Mouse (Mus musculus) embryonic facial prominence, embryonic 14.5 days (tissue): ENCODE data around the gene Tuba4a. TPM values are rescaled to one million over a fixed set of nuclear protein-coding genes. Genes with fewer than 3 reads are reported as not detected.
A peak's percentile ranks its signal among the peaks of the same experiment; 100 is the strongest.

Experiments
- ATAC-seq: fragments of 200-750 bp; cut with Nextera tagmentation; 2 replicates; pipeline ENCODE4 v1.8.0; 2017; ENCODE audit warnings: low read depth, moderate number of reproducible peaks, moderate TSS enrichment
- DNase-seq: peaks from one replicate; pipeline ENCODE4 v3.0.0-alpha.2; 2015; ENCODE audit warnings: low spot score
- H3K27ac ChIP-seq: fragments of 300-500 bp; sonication (generic); replicated peaks from 2 replicates; pipeline ENCODE4 v1.5.1; 2014; ENCODE audit warnings: low read depth, mild to moderate bottlenecking, low read length, moderate library complexity
- H3K27me3 ChIP-seq: fragments of 300-500 bp; sonication (generic); replicated peaks from 2 replicates; pipeline ENCODE4 v1.6.1; 2014; ENCODE audit warnings: low read length; ENCODE audit not compliant: control insufficient read depth, insufficient read depth
- H3K36me3 ChIP-seq: fragments of 300-500 bp; sonication (generic); 2 replicates; pipeline ENCODE4 v1.6.1; 2014; ENCODE audit warnings: low read length, mixed read lengths; ENCODE audit not compliant: control insufficient read depth, insufficient read depth
- H3K4me1 ChIP-seq: fragments of 300-500 bp; sonication (generic); 2 replicates; pipeline ENCODE4 v1.6.1; 2014; ENCODE audit warnings: antibody characterized with exemption, low read length; ENCODE audit not compliant: control insufficient read depth, insufficient read depth
- H3K4me2 ChIP-seq: fragments of 300-500 bp; sonication (generic); 2 replicates; pipeline ENCODE4 v1.6.1; 2014; ENCODE audit warnings: low read depth, mild to moderate bottlenecking, low read length, moderate library complexity, mixed read lengths
- H3K4me3 ChIP-seq: fragments of 300-500 bp; sonication (generic); 2 replicates; pipeline ENCODE4 v1.5.1; 2014; ENCODE audit warnings: low read depth, mild to moderate bottlenecking, low read length
- H3K9ac ChIP-seq: fragments of 300-500 bp; sonication (generic); 2 replicates; pipeline ENCODE4 v1.6.1; 2014; ENCODE audit warnings: low read depth, mild to moderate bottlenecking, low read length, moderate library complexity, mixed read lengths
- H3K9me3 ChIP-seq: fragments of 300-500 bp; sonication (generic); 2 replicates; pipeline ENCODE4 v1.6.1; 2016; ENCODE audit warnings: low read length; ENCODE audit not compliant: control insufficient read depth
- WGBS: fragments of 180-500 bp; shearing (Covaris S2); extraction: QIAGEN DNeasy Blood & Tissue Kit; methylation state at CpG from one replicate; pipeline ENCODE4 v1.1.7; 2014; 5-methylcytosine and 5-hydroxymethylcytosine counted together
- microRNA-seq: library from miRNA; unstranded; fragments of <30 nt; microRNA quantifications from one replicate; pipeline ENCODE4, GENCODE M21; 2016; ENCODE audit warnings: borderline number of aligned reads
- polyA plus RNA-seq: library from polyadenylated mRNA; unstranded; fragments of >200 nt; fragmentation: Nextera tagmentation; extraction: Ambion mirVana; gene quantifications from 2 replicates; pipeline ENCODE4 v1.2.1, GENCODE M21; 2014

The Tuba4a gene
- polyA plus RNA-seq, 1 experiment from 2014 or later, result 76.1 TPM

DNA sequence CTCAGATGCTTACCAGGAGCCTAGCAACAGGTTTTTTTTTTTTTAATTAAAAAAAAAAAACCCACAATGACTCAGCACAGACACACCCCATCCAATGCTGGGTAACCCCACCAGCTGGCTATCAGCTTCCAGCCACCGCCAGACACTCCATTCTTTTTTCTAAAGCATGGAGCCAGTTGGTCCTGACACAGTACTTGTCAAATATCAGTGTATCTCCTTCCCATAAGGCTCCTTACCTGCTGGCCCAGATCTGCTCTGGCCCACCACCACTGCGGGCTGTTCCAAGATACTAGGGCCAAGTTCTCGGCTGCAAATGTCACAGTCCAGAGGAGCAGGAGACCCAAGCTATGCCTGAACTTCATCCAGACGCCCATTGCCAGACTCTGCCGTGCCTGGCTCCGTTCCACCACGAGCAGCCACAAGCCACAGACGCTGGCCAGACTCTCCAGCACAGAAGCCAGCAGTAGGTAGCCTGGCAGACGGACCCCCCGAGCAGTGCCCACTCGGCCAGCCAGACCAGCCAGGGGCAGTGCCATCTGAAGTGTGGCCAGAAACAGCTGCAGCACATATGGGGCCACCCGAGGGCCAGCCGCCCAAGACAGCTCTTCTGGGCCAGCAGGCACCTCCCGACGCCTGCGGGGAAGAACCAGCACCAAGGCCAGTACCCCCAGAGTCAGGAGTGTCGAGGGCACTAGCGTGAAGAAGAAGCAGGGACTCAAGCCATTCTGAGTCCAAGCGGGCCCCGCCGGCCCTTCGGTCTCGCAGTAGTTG lies 40.1 kb downstream of the Tuba4a start:
- Histone ChIP-seq H3K27ac (no peak overlapping the region), H3K4me2 (peak overlapping the region; percentile 99), H3K36me3 (peaks cover 55% of the 10 kb centered on the region), H3K27me3 (no peaks in the 10 kb centered on the region), H3K9ac (peak overlapping the region; percentile 68), H3K9me3 (no peaks in the 10 kb centered on the region), H3K4me1 (peaks cover 6% of the 10 kb centered on the region), H3K4me3 (peak overlapping the region; percentile 56)
- DNase-seq (peak; percentile 16), ATAC-seq (peak; percentile 27)
- WGBS, result 6% methylated on average over 22 of the region's 23 CpGs

DNA sequence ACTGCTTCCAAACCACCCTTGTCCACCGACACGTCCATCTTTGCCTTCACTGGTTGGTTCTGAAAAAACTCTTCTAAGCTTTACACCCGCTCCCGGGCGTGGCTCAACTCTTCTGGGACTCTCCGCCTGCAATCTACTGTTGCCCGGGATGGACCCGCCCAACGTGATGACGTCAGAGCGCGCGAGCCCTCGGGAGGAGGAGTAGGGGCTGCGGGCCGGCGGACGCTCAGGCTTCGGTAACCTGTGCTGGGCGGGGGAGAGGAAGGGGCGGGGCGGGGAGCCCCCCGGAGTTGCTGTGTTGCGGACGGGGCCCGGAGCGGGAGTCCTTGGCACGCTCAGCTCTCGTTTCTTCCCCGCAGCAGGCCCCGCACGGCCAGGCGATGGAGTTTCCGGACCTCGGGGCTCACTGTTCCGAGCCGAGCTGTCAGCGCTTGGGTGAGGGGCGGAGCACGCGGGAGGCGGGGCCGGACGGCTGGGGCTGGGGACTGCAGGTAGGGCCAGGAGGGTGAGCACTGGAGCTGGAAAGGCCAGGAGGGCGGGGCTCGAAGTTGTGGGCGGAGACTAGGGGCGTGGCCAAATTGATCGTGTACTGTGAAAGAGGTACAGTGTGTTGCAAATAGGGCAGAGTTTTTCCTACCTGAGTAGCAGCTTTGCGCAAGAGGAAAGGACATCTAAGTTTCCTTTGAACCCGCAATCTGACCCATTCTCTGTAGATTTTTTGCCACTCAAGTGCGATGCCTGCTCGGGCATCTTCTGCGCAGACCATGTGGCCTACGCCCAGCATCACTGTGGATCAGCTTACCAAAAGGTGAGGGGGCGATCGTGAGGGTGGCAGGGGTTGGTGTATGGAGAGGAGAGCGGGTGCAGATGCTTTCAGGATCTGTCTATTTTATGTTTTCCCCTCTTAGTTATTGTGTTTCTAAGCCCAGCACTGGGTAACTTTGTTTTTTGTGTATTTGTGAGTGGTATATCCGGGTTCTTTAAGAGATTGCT lies 50.9 kb downstream of the Tuba4a start, which contains the start of gene Zfand2b:
Gene Zfand2b (plus strand): TSS at position 175 of the 993 bp plus-strand sequence.
- H3K4me2 ChIP-seq, result peak within 1 kb of the TSS; percentile 62
- peaks cover 40% of the 10 kb centered on the region for H3K36me3 ChIP-seq
- 1% methylated on average over 54 of the region's 59 CpGs for WGBS
- DNase-seq (peak; percentile 97), ATAC-seq (peak; percentile 97)
- H3K27ac ChIP-seq, result peak within 1 kb of the TSS; percentile 85
- H3K27me3 ChIP-seq, result no peaks in the 10 kb centered on the region
- no peaks in the 10 kb centered on the region for H3K9me3 ChIP-seq
- peak within 1 kb of the TSS; percentile 75 for H3K9ac ChIP-seq
- peaks cover 7% of the 10 kb centered on the region for H3K4me1 ChIP-seq
- H3K4me3 ChIP-seq, result peak within 1 kb of the TSS; percentile 63

DNA sequence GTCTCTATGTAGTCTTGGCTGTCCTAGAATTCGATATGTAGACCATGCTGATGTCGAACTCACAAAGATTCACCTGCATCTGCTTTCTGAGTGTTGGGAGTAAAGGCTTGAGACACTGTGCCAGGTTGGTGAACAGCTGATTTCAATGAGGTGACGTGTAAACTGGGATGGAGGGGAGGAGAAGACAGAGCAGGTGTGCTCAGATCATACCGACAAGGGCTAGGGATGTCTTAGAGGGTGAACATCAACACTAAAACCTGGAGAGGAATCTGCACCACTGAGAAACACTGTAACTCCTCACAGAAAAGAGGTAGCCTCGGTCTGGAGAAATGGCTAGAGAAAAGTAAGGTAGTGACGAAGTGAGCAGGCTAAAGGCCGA lies 51.6 kb downstream of the Tuba4a start:
- DNase-seq (no peak), ATAC-seq (peak; percentile 16; the same call in 1 of the 2 replicates)
- no peaks in the 10 kb centered on the region for H3K9me3 ChIP-seq
- peak overlapping the region; percentile 63 for H3K4me3 ChIP-seq
- peaks cover 7% of the 10 kb centered on the region for H3K4me1 ChIP-seq
- peak overlapping the region; percentile 62 for H3K4me2 ChIP-seq
- 12% methylated on average over 7 of the region's 7 CpGs for WGBS
- peak overlapping the region; percentile 85 for H3K27ac ChIP-seq
- peaks cover 33% of the 10 kb centered on the region for H3K36me3 ChIP-seq
- H3K9ac ChIP-seq, result peak overlapping the region; percentile 75
- H3K27me3 ChIP-seq, result no peaks in the 10 kb centered on the region

Small RNA genes lying within 50 kb of the gene (microRNA-seq; reads per million reads assigned to microRNA genes)
- gene Gm27943, result not detected

Other genes with a start within 250 kb of the Tuba4a start
- gene Nhej1, start 94.7 kb downstream of the Tuba4a start, polyA plus RNA-seq, result 10.3 and 11.5 TPM in 2 replicates
- 0.08 and 0.13 TPM in 2 replicates for gene Slc23a3, start 86.0 kb downstream of the Tuba4a start, polyA plus RNA-seq
- gene Cnppd1, start 77.2 kb downstream of the Tuba4a start, polyA plus RNA-seq, result 35.9 and 41.4 TPM in 2 replicates
- 49.3 and 51.4 TPM in 2 replicates for gene Retreg2, start 77.1 kb downstream of the Tuba4a start, polyA plus RNA-seq
- gene Zfand2b, start 51.2 kb downstream of the Tuba4a start, polyA plus RNA-seq, result 37.0 and 37.6 TPM in 2 replicates
- gene Abcb6, start 39.5 kb downstream of the Tuba4a start, polyA plus RNA-seq, result 21.7 and 24.5 TPM in 2 replicates
- gene Ankzf1, start 27.7 kb downstream of the Tuba4a start, polyA plus RNA-seq, result 16.8 and 21.8 TPM in 2 replicates
- gene Atg9a, start 27.7 kb downstream of the Tuba4a start, polyA plus RNA-seq, result 31.9 and 32.7 TPM in 2 replicates
- 13.0 and 17.6 TPM in 2 replicates for gene Glb1l, start 9.1 kb downstream of the Tuba4a start, polyA plus RNA-seq
- gene Stk16, start 9.0 kb downstream of the Tuba4a start, polyA plus RNA-seq, result 97.1 and 103 TPM in 2 replicates
- gene A630095N17Rik, start 12.2 kb upstream of the Tuba4a start, polyA plus RNA-seq, result not detected in 2 replicates
- 20.0 and 21.0 TPM in 2 replicates for gene Dnajb2, start 16.5 kb upstream of the Tuba4a start, polyA plus RNA-seq
- gene Ptprn, start 44.6 kb upstream of the Tuba4a start, polyA plus RNA-seq, result 2.0 and 2.9 TPM in 2 replicates
- 6.0 and 6.9 TPM in 2 replicates for gene Resp18, start 58.5 kb upstream of the Tuba4a start, polyA plus RNA-seq
- gene Dnpep, start 98.1 kb upstream of the Tuba4a start, polyA plus RNA-seq, result 115 and 128 TPM in 2 replicates
- gene Des, start 140.5 kb upstream of the Tuba4a start, polyA plus RNA-seq, result 159 and 218 TPM in 2 replicates
- gene Speg, start 155.4 kb upstream of the Tuba4a start, polyA plus RNA-seq, result 20.2 and 20.3 TPM in 2 replicates
- 74.2 and 82.9 TPM in 2 replicates for gene Gmppa, start 216.1 kb upstream of the Tuba4a start, polyA plus RNA-seq
- 0.16 and 0.18 TPM in 2 replicates for gene Asic4, start 230.6 kb upstream of the Tuba4a start, polyA plus RNA-seq